Comparison of ENCODE assay signal across 12 mouse cellular contexts in the genomic region with DNA sequence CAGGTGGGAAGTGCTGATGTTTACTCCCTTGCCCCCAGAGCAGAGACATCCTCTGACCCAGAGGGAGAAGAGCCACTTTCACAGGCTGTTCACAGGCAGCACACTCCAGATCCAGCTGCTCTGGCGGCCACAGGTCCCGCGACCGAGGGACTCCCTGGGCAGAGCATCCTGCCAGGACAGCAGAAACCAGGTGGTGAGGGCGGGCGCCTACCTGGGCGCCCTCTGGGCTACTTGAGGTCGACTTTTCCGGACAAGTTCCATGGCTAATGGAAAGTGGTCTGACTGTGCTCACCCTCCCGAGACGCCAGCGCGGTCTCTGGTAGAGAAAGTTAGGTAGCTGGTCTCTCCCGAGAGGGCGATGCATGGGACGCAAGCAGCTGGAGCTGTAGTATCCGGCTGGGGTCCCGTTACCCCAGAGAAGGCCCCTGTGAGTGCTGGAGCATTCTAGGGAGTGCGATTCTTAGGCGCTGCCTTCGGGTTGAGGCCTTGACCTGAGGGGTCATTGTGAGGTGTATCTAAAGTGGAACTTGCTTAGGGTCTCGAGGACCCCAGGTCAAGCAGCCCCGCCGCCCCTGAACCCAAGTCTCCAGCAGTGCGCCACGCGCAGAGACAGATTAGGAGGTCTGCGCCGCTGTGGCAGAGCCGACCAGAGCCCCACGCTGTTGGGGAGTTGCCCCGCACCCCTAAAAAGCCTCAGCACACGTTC. TPM values are rescaled to one million over a fixed set of nuclear protein-coding genes. Genes with fewer than 3 reads are reported as not detected.
DNase-seq lines count a peak whose midpoint lies in the region; ATAC-seq and TF ChIP-seq lines count a peak whose summit lies in the region.
"Had no signal": no experiment of that assay in that cellular context is flagged by ENCODE, and none has a peak within 500 bp of the region (broad histone marks: within the 10 kb centered on the region; RNA-seq: fewer than 3 reads in every experiment).

No protein-coding gene starts in this region.

- H3K9ac ChIP-seq in heart, embryonic 14.5 days (ENCODE audit: low read length), result no peak overlapping the region
- H3K9ac ChIP-seq in heart, adult 2 months (ENCODE audit: low read depth, low read length), result no peak overlapping the region
- 0 out of 2 replicates have a peak overlapping the region, but pooled peaks have one; percentile 44 for H3K9ac ChIP-seq in embryonic facial prominence, embryonic 12.5 days
- no peak overlapping the region for H3K9ac ChIP-seq in intestine, postnatal 0 days (ENCODE audit: low read depth, low read length)
- H3K9ac ChIP-seq in midbrain, postnatal 0 days (replicated peaks; ENCODE audit: low read length, poor library complexity, severe bottlenecking), result no peak overlapping the region

- H3K27me3 ChIP-seq in heart, embryonic 14.5 days (ENCODE audit: control insufficient read depth, insufficient read depth, low read length), result peaks cover 93% of the 10 kb centered on the region
- peaks cover 14% of the 10 kb centered on the region for H3K27me3 ChIP-seq in heart, adult 2 months (ENCODE audit: control insufficient read depth, insufficient read depth, low read length)
- peaks cover 88% of the 10 kb centered on the region for H3K27me3 ChIP-seq in embryonic facial prominence, embryonic 12.5 days
- H3K27me3 ChIP-seq in intestine, postnatal 0 days (replicated peaks; ENCODE audit: control insufficient read depth, insufficient read depth, low read length), result peaks cover 74% of the 10 kb centered on the region
- H3K27me3 ChIP-seq in midbrain, postnatal 0 days (ENCODE audit: insufficient read depth, low read length), result peaks cover 72% of the 10 kb centered on the region
- H3K27me3 ChIP-seq: CH12.LX had no signal

- DNase-seq in heart, adult 2 months, result no peak
- DNase-seq in midbrain, postnatal 0 days (ENCODE audit: low spot score), result no peak
- DNase-seq in left cerebral cortex, adult 8-10 months (ENCODE audit: low spot score in 2 of 2), result no peak
- no peak for DNase-seq in cerebellum, adult 11 months
- DNase-seq: cerebellum, adult 18-20 months had no signal

- H3K4me2 ChIP-seq in heart, embryonic 14.5 days (ENCODE audit: low read length), result peak overlapping the region; percentile 62
- H3K4me2 ChIP-seq in embryonic facial prominence, embryonic 12.5 days (replicated peaks), result peak overlapping the region; percentile 80
- H3K4me2 ChIP-seq in intestine, postnatal 0 days (replicated peaks; ENCODE audit: low read depth), result peak overlapping the region; percentile 73
- H3K4me2 ChIP-seq in midbrain, postnatal 0 days (ENCODE audit: low read depth, low read length, poor library complexity, severe bottlenecking), result peak overlapping the region; percentile 77

- no peak for TF ChIP-seq CTCF in heart, adult 2 months (IDR thresholded peaks at IDR 0.05)
- TF ChIP-seq CTCF in intestine, postnatal 0 days (IDR thresholded peaks at IDR 0.05; ENCODE audit: low read depth), result no peak
- no peak for TF ChIP-seq CTCF in midbrain, postnatal 0 days (IDR thresholded peaks at IDR 0.05)

- ATAC-seq in heart, embryonic 14.5 days (ENCODE audit: insufficient number of reproducible peaks, insufficient read depth, low FRiP score, low read depth), result no peak
- no peak for ATAC-seq in embryonic facial prominence, embryonic 12.5 days (ENCODE audit: insufficient number of reproducible peaks, insufficient read depth, low FRiP score, low TSS enrichment)
- ATAC-seq in intestine, postnatal 0 days, result 0 out of 2 replicates have a peak, but pooled peaks have one; percentile 5
- no peak for ATAC-seq in midbrain, postnatal 0 days (ENCODE audit: low FRiP score)
- ATAC-seq in activated CD4-positive, CD25-positive, alpha-beta regulatory T cell, adult 4 months, result no peak

- peaks cover 0 to 6% of the 10 kb centered on the region in 2 experiments; a peak in 2 of 4 replicates for H3K4me1 ChIP-seq in heart, embryonic 14.5 days (ENCODE audit: control insufficient read depth in 2 of 2, insufficient read depth in 2 of 2, low read length in 2 of 2)
- no peaks in the 10 kb centered on the region for H3K4me1 ChIP-seq in heart, adult 2 months (ENCODE audit: control insufficient read depth, insufficient read depth, low read length)
- H3K4me1 ChIP-seq in embryonic facial prominence, embryonic 12.5 days, result peaks cover 11% of the 10 kb centered on the region
- peaks cover 3% of the 10 kb centered on the region for H3K4me1 ChIP-seq in intestine, postnatal 0 days (replicated peaks; ENCODE audit: control insufficient read depth, insufficient read depth, low read length)
- no peaks in the 10 kb centered on the region; the same call in 1 of the 2 replicates for H3K4me1 ChIP-seq in midbrain, postnatal 0 days (ENCODE audit: insufficient read depth, low read length)

- H3K79me2 ChIP-seq in heart, adult 2 months (replicated peaks; ENCODE audit: control insufficient read depth, insufficient read depth, low read length), result no peaks in the 10 kb centered on the region

- peak overlapping the region in 1 of 2 experiments; percentile 40; a peak in 2 of 4 replicates for H3K4me3 ChIP-seq in heart, embryonic 14.5 days (ENCODE audit: control insufficient read depth in 1 of 2, insufficient read depth in 1 of 2, low read depth in 1 of 2, low read length in 2 of 2)
- H3K4me3 ChIP-seq in heart, adult 2 months, result no peak overlapping the region
- peak overlapping the region; percentile 44 for H3K4me3 ChIP-seq in embryonic facial prominence, embryonic 12.5 days
- peak overlapping the region; percentile 48 for H3K4me3 ChIP-seq in intestine, postnatal 0 days (ENCODE audit: low read depth, low read length)
- H3K4me3 ChIP-seq in midbrain, postnatal 0 days (ENCODE audit: low read depth, low read length), result peak overlapping the region; percentile 46

- 3% methylated on average over 33 of the region's 33 CpGs for WGBS in heart, embryonic 14.5 days
- WGBS in heart, adult 2 months, result 5% methylated on average over 33 of the region's 33 CpGs
- 2% methylated on average over 33 of the region's 33 CpGs for WGBS in embryonic facial prominence, embryonic 12.5 days
- WGBS in intestine, postnatal 0 days, result 7% methylated on average over 33 of the region's 33 CpGs
- WGBS in midbrain, postnatal 0 days, result 2% methylated on average over 33 of the region's 33 CpGs

- no peaks in the 10 kb centered on the region for H3K9me3 ChIP-seq in heart, embryonic 14.5 days (ENCODE audit: control insufficient read depth, low read length)
- no peaks in the 10 kb centered on the region for H3K9me3 ChIP-seq in embryonic facial prominence, embryonic 12.5 days
- no peaks in the 10 kb centered on the region for H3K9me3 ChIP-seq in intestine, postnatal 0 days (ENCODE audit: control insufficient read depth)
- no peaks in the 10 kb centered on the region for H3K9me3 ChIP-seq in midbrain, postnatal 0 days (ENCODE audit: low read length)

- intact Hi-C loops in heart, adult 2 months (cut with DNase I), result no loop called here

- no peaks in the 10 kb centered on the region for H3K36me3 ChIP-seq in heart, embryonic 14.5 days (ENCODE audit: control insufficient read depth, insufficient read depth, low read length)
- H3K36me3 ChIP-seq in heart, adult 2 months (ENCODE audit: control insufficient read depth, insufficient read depth, low read length), result no peaks in the 10 kb centered on the region
- H3K36me3 ChIP-seq in embryonic facial prominence, embryonic 12.5 days, result no peaks in the 10 kb centered on the region
- H3K36me3 ChIP-seq in intestine, postnatal 0 days (ENCODE audit: control insufficient read depth, insufficient read depth), result no peaks in the 10 kb centered on the region
- no peaks in the 10 kb centered on the region for H3K36me3 ChIP-seq in midbrain, postnatal 0 days (ENCODE audit: insufficient read depth, low read length)

- no peak for TF ChIP-seq EP300 in heart, adult 2 months (IDR thresholded peaks at IDR 0.05; ENCODE audit: insufficient read depth, low read depth, low read length)

- H3K27ac ChIP-seq in heart, embryonic 14.5 days (replicated peaks in 1 of 2; ENCODE audit: control insufficient read depth in 1 of 2, insufficient read depth in 1 of 2, low read depth in 2 of 2, low read length in 2 of 2), result no peak overlapping the region
- H3K27ac ChIP-seq in heart, adult 2 months, result no peak overlapping the region
- H3K27ac ChIP-seq in embryonic facial prominence, embryonic 12.5 days, result no peak overlapping the region
- no peak overlapping the region for H3K27ac ChIP-seq in intestine, postnatal 0 days (ENCODE audit: low read depth, low read length)
- no peak overlapping the region for H3K27ac ChIP-seq in midbrain, postnatal 0 days (ENCODE audit: low read depth, low read length)

- no peak for TF ChIP-seq POLR2A in heart, adult 2 months (IDR thresholded peaks at IDR 0.05; ENCODE audit: insufficient read depth, low read depth, low read length)

RNA-seq across cellular contexts. Expression of a gene that starts 1.5 kb away (rescaled TPM):
- not detected in 2 replicates for polyA plus RNA-seq in heart, embryonic 14.5 days (2014; fragmentation: Nextera tagmentation; extraction: Ambion mirVana)
- total RNA-seq in heart, adult 2 months (2021), result not detected
- polyA plus RNA-seq in heart, adult 2 months (2012; rRNA removed), result 0.37 TPM in 1 of 2 replicates, not detected in the other
- polyA plus RNA-seq in embryonic facial prominence, embryonic 12.5 days (2016; fragmentation: Nextera tagmentation; extraction: Ambion mirVana), result 2.1 and 2.7 TPM in 2 replicates
- 0.21 and 0.31 TPM in 2 replicates for polyA plus RNA-seq in intestine, postnatal 0 days (2015; fragmentation: Nextera tagmentation; extraction: Ambion mirVana)
- total RNA-seq in midbrain, postnatal 0 days (2014; rRNA removed), result 2.7 and 3.1 TPM in 2 replicates
- 1.2 and 1.8 TPM in 2 replicates for polyA plus RNA-seq in midbrain, postnatal 0 days (2015; fragmentation: Nextera tagmentation; extraction: Ambion mirVana)
- polyA plus RNA-seq in activated CD4-positive, CD25-positive, alpha-beta regulatory T cell, adult 4 months (2017; shearing (Covaris generic)), result not detected
- 1 to 10 TPM; 1.4 to 3.4 (median 2.2) TPM for total RNA-seq in left cerebral cortex, adult 8-10 months (2022)
- total RNA-seq: CH12.LX; megakaryocyte, adult 5-6 weeks had no signal
- polyA plus RNA-seq: thymus, postnatal 0 days had no signal
